Mouse (Mus musculus): ENCODE results near the gene Ssrp1.

DNA sequence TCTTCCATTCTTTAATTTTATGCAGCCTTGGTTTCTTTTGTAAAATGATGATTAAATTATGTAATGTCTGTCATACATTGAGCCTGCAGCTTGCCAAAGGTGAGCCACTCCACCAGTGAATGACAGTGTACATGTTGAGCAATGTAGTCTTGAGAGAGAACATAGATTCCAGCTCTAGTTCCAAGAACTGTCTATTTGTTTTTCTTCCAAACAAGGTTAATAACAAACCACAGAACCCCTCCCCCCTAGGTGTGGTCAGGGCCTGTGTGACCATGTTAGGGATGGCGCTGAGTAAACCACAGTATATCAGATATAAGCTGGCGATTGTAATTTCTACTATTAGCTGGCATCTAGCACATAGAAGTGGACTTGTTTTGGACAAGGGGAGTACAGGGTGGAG is 40.7 kb upstream of the Ssrp1 start:
- no peak for TF ChIP-seq POLR2A (IDR thresholded peaks at IDR 0.05; ENCODE audit: low read depth, low read length)
- TF ChIP-seq CTCF (conservative IDR thresholded peaks at IDR 0.05; ENCODE audit: insufficient read depth, insufficient read length, low read depth, low read length) = no peak
